Mouse (Mus musculus): Measurements from ENCODE around the gene Plagl2.

Plagl2 gene

DNA sequence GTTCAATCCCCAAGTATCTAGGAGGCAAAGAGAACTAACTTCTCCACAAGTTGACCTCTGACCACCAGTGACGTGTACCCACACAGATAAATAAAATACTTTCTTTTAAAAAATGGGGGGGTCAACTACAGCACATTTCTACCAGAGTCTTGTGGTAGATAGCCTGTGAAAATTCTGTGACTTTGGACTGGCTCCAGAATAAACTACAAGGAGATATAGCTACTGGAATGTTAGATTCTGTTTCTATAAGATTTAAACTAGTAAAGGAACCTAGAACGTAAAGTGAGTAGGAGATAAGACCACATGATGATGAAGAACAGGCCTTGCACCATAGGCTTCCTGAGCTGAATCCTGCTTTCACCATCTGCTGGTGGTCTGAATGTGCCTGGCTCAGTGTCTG is 53.4 kb downstream of the Plagl2 start:
- no peak for DNase-seq (ENCODE audit: low read depth)

DNA sequence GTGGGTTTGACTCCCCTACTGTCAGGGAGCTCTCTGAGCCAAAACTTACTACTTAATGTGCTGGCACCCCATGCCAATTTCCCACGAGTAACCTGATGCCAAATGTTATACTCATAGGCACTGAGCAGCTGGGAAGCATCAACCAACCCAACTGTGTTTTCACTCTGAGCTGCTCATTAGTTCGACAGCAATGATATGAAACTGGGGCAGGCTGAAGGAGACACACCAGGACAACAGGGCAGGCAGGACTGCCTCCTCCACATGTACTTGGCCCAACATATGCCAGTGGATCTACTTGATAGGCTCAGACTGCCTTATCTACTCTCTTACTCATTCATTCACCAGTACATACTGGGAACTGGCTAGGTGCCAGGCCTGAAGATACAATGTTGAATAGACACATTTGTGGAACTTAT is 55.0 kb downstream of the Plagl2 start:
- no peak for DNase-seq (ENCODE audit: low read depth)

DNA sequence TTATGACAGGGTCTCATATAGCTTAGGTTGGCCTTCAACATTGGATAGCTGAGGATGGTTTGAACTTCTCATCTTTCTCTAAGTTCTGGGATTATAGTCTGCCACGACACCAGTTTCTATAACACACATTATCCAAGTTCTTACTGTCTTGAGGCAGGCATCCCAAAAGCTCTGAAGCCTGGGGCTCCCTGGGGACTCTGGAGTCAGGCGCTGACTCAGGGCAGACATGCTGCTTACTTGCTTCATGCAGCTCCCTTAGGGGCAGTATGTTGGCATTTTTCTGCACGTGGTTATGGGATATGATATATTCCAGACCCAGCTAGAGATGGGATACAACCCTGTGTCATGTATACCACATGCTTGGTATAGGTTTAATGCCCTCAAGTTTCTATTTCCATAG is 61.3 kb downstream of the Plagl2 start:
- DNase-seq (ENCODE audit: low read depth) = no peak

DNA sequence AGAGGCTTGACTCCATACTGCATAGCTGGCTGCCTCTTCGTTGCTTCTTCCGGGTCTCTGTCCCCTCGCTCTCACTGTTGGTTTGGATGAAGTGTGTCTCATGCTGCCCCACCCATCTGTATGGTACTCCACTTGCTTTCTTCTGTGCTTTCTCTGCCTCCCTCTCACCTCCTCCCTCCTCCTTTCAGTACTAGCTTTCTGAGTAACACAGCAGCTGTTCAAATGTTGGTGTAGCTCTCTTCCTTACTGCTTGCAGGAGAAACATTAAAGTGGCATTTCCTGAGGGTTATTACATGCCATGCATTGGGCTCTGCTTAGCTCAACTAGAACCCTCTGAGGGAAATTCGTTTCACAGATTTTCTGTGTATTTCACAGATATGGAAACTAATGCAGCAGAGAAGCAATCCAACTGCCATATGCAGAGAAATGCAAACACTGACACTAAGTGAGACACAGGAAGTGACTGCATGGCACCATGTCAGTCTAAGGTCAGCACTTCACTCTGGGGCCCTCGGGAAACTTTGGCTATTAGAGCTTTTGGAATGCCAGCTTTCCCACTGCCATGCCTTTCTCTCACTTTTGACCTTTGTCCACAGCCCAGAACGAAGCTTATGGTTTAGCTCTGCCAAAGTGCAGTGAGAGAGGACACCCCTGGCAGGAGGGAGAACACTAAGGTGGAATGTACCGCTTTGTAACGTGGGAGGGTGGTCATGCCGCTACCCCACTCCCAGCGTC is 61.9 kb downstream of the Plagl2 start:
- no peak for DNase-seq (ENCODE audit: low read depth)

Measured in c-Kit-positive CD71-negative TER-119-negative erythroid progenitor cells, embryonic 14.5 days (primary cell).